Mouse (Mus musculus): ENCODE data around the gene Esrrb.

Esrrb gene

GRCm38 (mm10) chr12:86360696-86361631 lies at the start of gene Esrrb:
TSS of gene Esrrb (plus strand) at chr12:86361117.
- no peak for DNase-seq

- no peak for DNase-seq
Observed at GRCm38 (mm10) chr12:86320629-86321028, 40.3 kb upstream of the Esrrb start.

GRCm38 (mm10) chr12:86324297-86324696 lies 36.6 kb upstream of the Esrrb start:
- DNase-seq: no peak

- no peak for DNase-seq
Observed at GRCm38 (mm10) chr12:86329813-86330212, 31.1 kb upstream of the Esrrb start.

- no peak for DNase-seq
Observed at GRCm38 (mm10) chr12:86330684-86331083, 30.2 kb upstream of the Esrrb start.

- DNase-seq: no peak
Observed at GRCm38 (mm10) chr12:86331248-86331647, 29.7 kb upstream of the Esrrb start.

- DNase-seq: no peak
Observed at GRCm38 (mm10) chr12:86336209-86336608, 24.7 kb upstream of the Esrrb start.

GRCm38 (mm10) chr12:86336887-86337286 lies 24.0 kb upstream of the Esrrb start:
- DNase-seq: no peak

GRCm38 (mm10) chr12:86349477-86349876 lies 11.4 kb upstream of the Esrrb start:
- DNase-seq: no peak

GRCm38 (mm10) chr12:86359406-86359805 lies 1.5 kb upstream of the Esrrb start:
- no peak for DNase-seq

GRCm38 (mm10) chr12:86359873-86360272 lies 1.0 kb upstream of the Esrrb start:
- no peak for DNase-seq

GRCm38 (mm10) chr12:86364285-86364684 lies 3.4 kb downstream of the Esrrb start:
- DNase-seq: no peak

- DNase-seq: no peak
Observed at GRCm38 (mm10) chr12:86364756-86365155, 3.8 kb downstream of the Esrrb start.

- DNase-seq: no peak
Observed at GRCm38 (mm10) chr12:86370611-86371383, 9.9 kb downstream of the Esrrb start.

GRCm38 (mm10) chr12:86374286-86374685 lies 13.4 kb downstream of the Esrrb start:
- no peak for DNase-seq

- DNase-seq: no peak
Observed at GRCm38 (mm10) chr12:86379672-86380213, 18.8 kb downstream of the Esrrb start.

- no peak for DNase-seq
Observed at GRCm38 (mm10) chr12:86383803-86384202, 22.9 kb downstream of the Esrrb start.

- no peak for DNase-seq
Observed at GRCm38 (mm10) chr12:86387671-86388270, 26.9 kb downstream of the Esrrb start.

GRCm38 (mm10) chr12:86394773-86395172 lies 33.9 kb downstream of the Esrrb start:
- DNase-seq: no peak

GRCm38 (mm10) chr12:86395326-86395725 lies 34.4 kb downstream of the Esrrb start:
- no peak for DNase-seq

GRCm38 (mm10) chr12:86398762-86399161 lies 37.8 kb downstream of the Esrrb start:
- no peak for DNase-seq

- DNase-seq: peak; percentile 87
Observed at GRCm38 (mm10) chr12:86402718-86403117, 41.8 kb downstream of the Esrrb start.

GRCm38 (mm10) chr12:86421490-86421904 lies 60.6 kb downstream of the Esrrb start:
- DNase-seq: peak; percentile 36
